Mouse (Mus musculus) embryonic stem cell, embryonic (primary cell): ENCODE data around the gene Alkbh8.
"Not testable (repeated sequence)": the region's sequence is repeated elsewhere in the genome, so short reads cannot be mapped to it uniquely, and the experiment has no call there.

Source experiments
- CTCF ChIA-PET, 4 experiments: fragments of 300-600 bp in 2 of 4; fragments of 350-600 bp in 2 of 4; sonication (Branson Sonifier 250); formaldehyde crosslinking; loops; one replicate each; lab custom pipeline; 2022; ENCODE audit warnings: inconsistent platforms in 2 of 4; lab: Charles Lee
- POLR2A ChIA-PET, 4 experiments: fragments of 300-600 bp in 2 of 4; fragments of 350-600 bp in 2 of 4; sonication (Branson Sonifier 250); formaldehyde crosslinking; loops; one replicate each; lab custom pipeline; 2022; ENCODE audit warnings: antibody characterized with exemption in 4 of 4, inconsistent platforms in 1 of 4; lab: Charles Lee

Alkbh8 gene

GRCm38 (mm10) chr9:3334962-3335767 lies at the start of gene Alkbh8:
TSS of gene Alkbh8 (plus strand) at chr9:3335140.
- POLR2A ChIA-PET, result interaction anchor here in 3 of 4 experiments (0.6 to 1.5 kb wide), 5 partner anchors 13 to 118 kb away, joined by 3 to 5 read pairs (median 4); no protein-coding TSS in a partner anchor

GRCm38 (mm10) chr9:3309292-3309836 lies 25.6 kb upstream of the Alkbh8 start:
- ChIA-PET POLR2A (interaction anchor here in 1 of 4 experiments (1.0 kb wide), 1 partner anchor 398 kb away, joined by 3 read pairs; no protein-coding TSS in a partner anchor), CTCF (no interaction called here)

More at GRCm38 (mm10) chr9:3334962-3335767, at the start of gene Alkbh8:
- CTCF ChIA-PET, result no interaction called here

- ChIA-PET CTCF (no interaction called here), POLR2A (interaction anchor here in 1 of 4 experiments (1.0 kb wide), 1 partner anchor 397 kb away, joined by 3 read pairs; no protein-coding TSS in a partner anchor)
Observed at GRCm38 (mm10) chr9:3310016-3310415, 24.9 kb upstream of the Alkbh8 start.

- CTCF ChIA-PET, result not testable (repeated sequence)
Observed at GRCm38 (mm10) chr9:3327342-3328053, 7.4 kb upstream of the Alkbh8 start.

GRCm38 (mm10) chr9:3328054-3328595 lies 6.8 kb upstream of the Alkbh8 start:
- CTCF ChIA-PET, result no interaction called here
- POLR2A ChIA-PET, result no interaction called here

More at GRCm38 (mm10) chr9:3327342-3328053, 7.4 kb upstream of the Alkbh8 start:
- POLR2A ChIA-PET, result interaction anchor here in 1 of 4 experiments (0.6 kb wide), 1 partner anchor 89 kb away, joined by 3 read pairs; no protein-coding TSS in a partner anchor

- ChIA-PET CTCF (no interaction called here), POLR2A (no interaction called here)
Observed at GRCm38 (mm10) chr9:3330319-3330718, 4.6 kb upstream of the Alkbh8 start.

- POLR2A ChIA-PET, result no interaction called here
- CTCF ChIA-PET, result no interaction called here
Observed at GRCm38 (mm10) chr9:3330737-3331384, 4.1 kb upstream of the Alkbh8 start.

- ChIA-PET POLR2A (interaction anchor here in 1 of 4 experiments (1.1 to 1.5 kb wide), 2 partner anchors 14 to 21 kb away, joined by 4 read pairs; no protein-coding TSS in a partner anchor), CTCF (no interaction called here)
Observed at GRCm38 (mm10) chr9:3336661-3337060, 1.7 kb downstream of the Alkbh8 start.

- POLR2A ChIA-PET, result no interaction called here
- CTCF ChIA-PET, result no interaction called here
Observed at GRCm38 (mm10) chr9:3345136-3345535, 10.2 kb downstream of the Alkbh8 start.

- ChIA-PET CTCF (no interaction called here), POLR2A (no interaction called here)
Observed at GRCm38 (mm10) chr9:3345967-3346366, 11.0 kb downstream of the Alkbh8 start.

- POLR2A ChIA-PET, result interaction anchor here in 1 of 4 experiments (0.9 kb wide), 1 partner anchor 14 kb away, joined by 4 read pairs; no protein-coding TSS in a partner anchor
- CTCF ChIA-PET, result no interaction called here
Observed at GRCm38 (mm10) chr9:3350056-3350455, 15.1 kb downstream of the Alkbh8 start.

GRCm38 (mm10) chr9:3376323-3376722 lies 41.4 kb downstream of the Alkbh8 start:
- POLR2A ChIA-PET, result interaction anchor here in 2 of 4 experiments (1.0 to 1.1 kb wide), 2 partner anchors 12 to 933 kb away, joined by 3 to 6 read pairs; partner anchors contain the start of genes Aasdhppt (in 1 of the 2) and Kbtbd3 (in 1 of the 2)

GRCm38 (mm10) chr9:3403251-3404208 lies 68.6 kb downstream of the Alkbh8 start, which contains the start of gene Cwf19l2:
TSS of gene Cwf19l2 (plus strand) at chr9:3403592.
- ChIA-PET CTCF (interaction anchor here in 2 of 4 experiments (0.6 to 1.5 kb wide), 9 partner anchors 13 to 907 kb away, joined by 3 to 5 read pairs (median 3); partner anchors contain the start of gene Gucy1a2 (in 1 of the 2)), POLR2A (interaction anchor here in 3 of 4 experiments (0.5 to 2.1 kb wide), 8 partner anchors 10 to 906 kb away, joined by 3 to 8 read pairs (median 4); partner anchors contain the start of genes Kbtbd3 (in 2 of the 3) and Aasdhppt (in 1 of the 3))

More at GRCm38 (mm10) chr9:3376323-3376722, 41.4 kb downstream of the Alkbh8 start:
- CTCF ChIA-PET, result interaction anchor here in 2 of 4 experiments (0.6 to 0.7 kb wide), 2 partner anchors 17 to 36 kb away, joined by 3 to 6 read pairs; no protein-coding TSS in a partner anchor

GRCm38 (mm10) chr9:3404372-3404771 lies 69.4 kb downstream of the Alkbh8 start:
- POLR2A ChIA-PET, result no interaction called here
- CTCF ChIA-PET, result no interaction called here

GRCm38 (mm10) chr9:3439555-3440300 lies 104.8 kb downstream of the Alkbh8 start:
- ChIA-PET POLR2A (interaction anchor here (0.6 to 2.1 kb wide), 23 partner anchors 9 to 871 kb away, joined by 3 to 16 read pairs (median 4); partner anchors contain the start of genes Cwf19l2 (in 2 of the 4), Gucy1a2 (in 2 of the 4), Aasdhppt (in 1 of the 4) and Kbtbd3 (in 1 of the 4)), CTCF (interaction anchor here in 2 of 4 experiments (0.7 to 0.9 kb wide), 2 partner anchors 37 kb away, joined by 3 to 4 read pairs; partner anchors contain the start of gene Cwf19l2 (in 2 of the 2))
